Mouse (Mus musculus): Measurements from ENCODE around the gene Micu2.

The Micu2 gene

DNA sequence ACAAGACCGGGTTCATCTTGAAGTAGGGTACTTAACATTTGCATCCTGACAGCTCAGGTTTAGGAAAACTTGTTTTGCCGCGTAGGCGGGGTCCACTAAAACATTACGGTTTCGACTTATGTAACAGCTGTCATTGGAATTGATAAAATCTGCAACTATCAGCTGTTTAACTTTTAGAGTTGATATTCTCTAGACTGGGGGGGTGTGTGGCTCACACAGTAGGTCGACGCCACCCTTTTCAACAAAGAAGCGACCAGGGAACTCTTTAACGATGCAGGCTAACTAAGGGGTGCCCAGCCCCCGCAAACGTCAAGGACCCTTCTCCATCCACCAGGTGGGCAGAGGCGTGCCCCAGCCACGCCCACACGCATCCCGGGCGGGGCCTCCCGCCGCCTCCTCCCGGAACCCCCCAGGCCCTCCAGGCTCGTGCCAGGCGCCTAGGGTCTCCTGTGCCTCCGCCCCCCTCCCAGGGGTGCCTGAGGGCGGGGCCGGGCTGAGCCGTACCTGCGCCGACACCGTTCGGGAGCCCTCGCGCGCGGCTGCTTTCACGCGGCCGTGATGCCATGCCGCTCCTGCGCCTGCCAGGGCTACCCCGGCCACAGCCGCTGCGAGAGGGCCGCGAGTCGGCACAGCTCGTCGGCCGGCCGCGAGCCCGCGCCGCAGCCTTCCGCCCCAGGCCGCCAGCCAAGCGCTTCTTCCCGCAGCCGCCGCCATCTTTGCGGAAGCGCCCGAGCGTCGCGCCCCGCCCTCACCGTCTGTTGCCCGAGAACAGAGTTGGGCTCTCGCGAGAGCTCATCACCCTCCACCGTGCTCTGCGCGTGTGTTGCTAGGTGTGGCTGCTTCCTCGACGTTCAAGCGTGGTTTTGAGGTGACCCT is at the start of gene Micu2:
TSS of gene Micu2 (minus strand) at position 737 of the 876 bp plus-strand sequence.
- DNase-seq (ENCODE audit: low read depth, low spot score): peak; percentile 96

DNA sequence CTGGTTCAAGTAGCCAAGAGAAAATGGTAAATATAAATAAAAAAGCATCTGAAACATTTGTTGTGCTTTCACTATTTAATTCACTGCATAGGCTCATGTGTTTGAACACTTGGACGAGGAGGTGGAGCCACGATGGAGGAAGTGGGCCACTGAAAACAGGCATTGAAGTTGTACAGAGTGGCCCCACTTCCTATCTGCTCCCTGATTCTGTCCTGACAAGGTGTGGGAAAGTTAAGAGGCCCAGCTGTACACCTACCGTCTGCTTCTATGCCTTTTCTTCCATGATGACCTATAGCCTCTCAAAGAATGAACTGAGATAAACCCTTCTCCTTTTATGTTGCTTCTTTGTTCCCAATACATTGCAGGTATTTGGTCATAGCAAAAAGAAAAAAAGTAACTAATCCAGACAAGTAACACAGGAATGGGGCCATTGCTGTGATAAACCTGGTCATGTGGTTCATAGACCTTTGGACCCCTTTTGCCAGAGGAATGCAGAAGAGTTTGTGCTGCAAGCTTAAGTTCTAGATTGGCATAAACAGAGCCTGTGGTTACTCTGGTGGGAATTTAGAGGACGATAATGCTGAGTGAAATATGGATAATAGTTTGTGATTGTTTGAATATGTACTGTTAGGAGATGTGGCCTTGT is 47.7 kb upstream of the Micu2 start:
- DNase-seq (ENCODE audit: low read depth, low spot score): no peak

DNA sequence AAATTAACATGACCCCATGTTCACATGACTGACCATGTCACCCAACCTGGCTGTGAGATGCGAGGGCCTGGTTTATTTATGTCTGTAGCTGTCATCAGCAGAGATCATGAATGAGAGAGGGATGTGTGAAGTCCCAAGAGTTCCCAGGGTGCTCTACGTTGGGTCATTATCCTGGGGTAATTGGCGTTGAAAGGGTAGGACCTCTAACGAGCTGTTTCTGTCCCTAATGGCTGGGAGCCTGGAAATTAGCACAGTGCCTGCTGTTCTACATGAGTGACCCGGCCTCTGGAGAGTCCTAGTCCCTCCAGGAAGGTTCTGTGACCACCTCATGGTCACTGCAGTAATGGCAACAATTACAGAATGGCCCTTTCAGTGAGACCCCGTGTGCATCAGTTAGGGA is 37.1 kb upstream of the Micu2 start:
- DNase-seq (ENCODE audit: low read depth, low spot score): no peak

DNA sequence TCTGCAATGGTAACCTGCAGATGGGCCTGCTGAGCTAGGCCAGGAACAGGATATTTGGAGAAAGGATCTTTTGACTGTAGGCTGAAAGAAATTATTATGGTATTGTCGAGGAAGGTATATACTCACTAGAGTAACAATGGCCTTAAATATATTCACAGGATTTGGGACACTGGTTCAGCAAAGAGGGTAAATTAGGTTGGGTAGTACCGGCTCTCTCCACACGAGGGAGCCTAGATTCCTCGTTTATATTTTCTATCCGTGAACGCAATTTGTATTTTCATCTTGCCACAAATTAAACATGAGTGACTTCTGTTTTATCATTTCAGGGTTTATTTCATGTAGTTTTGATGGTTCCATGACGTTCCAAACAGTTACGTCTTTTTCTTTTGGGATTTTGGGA is 35.5 kb upstream of the Micu2 start:
- peak; percentile 49 for DNase-seq (ENCODE audit: low read depth, low spot score)

DNA sequence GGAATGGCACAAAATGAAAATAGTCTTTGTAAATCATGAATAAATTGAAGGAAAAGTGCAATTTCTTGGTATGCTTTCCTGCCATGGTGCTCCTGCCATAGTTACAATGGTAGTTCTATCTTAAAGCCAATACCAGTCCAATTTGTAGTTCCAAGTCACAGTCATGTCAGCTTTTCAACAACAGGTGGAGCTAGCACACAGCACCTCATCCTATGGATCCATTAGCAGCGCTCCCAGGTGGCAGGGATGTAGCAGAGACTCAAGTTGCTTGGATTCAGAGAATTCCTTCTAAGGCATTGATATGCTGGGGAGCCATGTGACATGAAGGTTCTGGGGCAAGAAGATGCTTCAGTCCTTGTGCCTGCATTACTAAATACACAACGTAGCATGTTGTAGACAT is 19.8 kb upstream of the Micu2 start:
- no peak for DNase-seq (ENCODE audit: low read depth, low spot score)

DNA sequence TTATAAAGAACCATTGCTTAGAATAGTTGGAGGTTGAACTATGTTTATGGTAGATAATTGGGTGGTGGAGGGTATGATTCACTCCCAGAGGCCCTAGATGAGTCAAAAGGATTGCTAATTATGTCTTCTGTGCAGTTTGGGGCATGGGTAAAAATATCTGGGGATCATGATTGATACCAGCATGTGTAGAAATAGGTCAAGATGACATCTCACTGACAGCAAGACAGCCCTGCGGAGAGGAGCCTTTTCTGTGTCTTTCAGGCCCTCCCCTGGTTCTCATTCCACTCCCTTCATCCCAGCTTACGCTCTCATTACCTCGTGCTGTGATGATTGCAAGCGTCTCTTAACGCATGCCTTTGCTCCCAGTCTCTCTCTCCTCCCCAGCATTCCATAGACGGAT is 4.8 kb upstream of the Micu2 start:
- no peak for DNase-seq (ENCODE audit: low read depth, low spot score)

DNA sequence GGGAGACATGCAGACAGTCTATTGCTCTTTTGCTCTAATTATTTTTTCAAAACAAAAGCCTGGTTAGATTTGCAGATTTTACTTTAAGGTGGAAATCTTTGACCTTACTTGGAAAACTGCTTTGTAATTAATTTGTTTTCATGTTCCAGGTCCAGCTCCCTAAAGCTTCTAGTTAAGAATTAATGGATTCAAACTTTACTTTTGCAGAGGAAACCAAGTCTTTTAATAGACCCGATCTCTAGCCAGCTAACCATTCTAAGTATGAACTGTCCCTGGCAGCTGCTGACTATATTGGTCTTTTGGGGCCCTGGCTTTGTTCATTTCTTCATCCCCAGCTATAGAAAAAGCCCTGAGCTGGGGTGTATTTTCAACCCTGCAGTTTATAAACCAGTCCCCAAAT is 3.1 kb upstream of the Micu2 start:
- no peak for DNase-seq (ENCODE audit: low read depth, low spot score)

DNA sequence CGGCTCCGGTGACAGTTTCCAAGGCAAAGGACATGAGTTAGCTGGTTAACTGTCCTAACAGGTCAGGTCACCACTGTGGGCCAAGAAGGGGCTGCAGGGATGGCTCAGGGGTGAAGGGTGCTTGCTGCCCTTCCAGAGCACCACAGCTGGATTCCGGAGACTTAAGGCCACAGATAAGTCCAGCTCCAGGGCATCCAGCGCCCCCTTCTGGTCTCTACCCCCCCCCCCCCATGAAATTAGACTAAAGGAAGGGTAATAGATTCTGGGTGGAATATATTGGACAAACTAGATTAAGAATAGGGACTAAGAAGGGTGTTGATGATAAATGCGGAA is 306 bp upstream of the Micu2 start:
- DNase-seq (ENCODE audit: low read depth, low spot score): no peak

DNA sequence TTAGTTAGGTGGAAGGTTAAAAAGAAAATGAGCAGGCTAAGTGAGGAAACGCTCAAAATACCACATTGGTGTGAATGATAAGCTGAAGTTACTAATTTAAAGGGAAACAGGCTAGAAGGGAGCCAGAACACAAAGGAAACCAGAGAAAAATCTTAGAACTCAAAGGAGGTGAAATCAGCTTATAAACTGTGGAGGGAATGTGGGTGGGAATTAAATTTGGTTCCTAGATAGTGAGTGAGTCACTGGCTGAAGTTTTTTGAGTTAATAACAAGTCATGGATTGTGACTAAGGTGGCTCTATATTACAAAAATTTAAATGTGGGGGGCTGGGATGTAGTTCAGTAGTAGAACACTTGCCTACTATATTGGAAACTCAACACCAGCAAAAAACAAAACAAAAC is 1.6 kb downstream of the Micu2 start:
- DNase-seq (ENCODE audit: low read depth, low spot score): no peak

DNA sequence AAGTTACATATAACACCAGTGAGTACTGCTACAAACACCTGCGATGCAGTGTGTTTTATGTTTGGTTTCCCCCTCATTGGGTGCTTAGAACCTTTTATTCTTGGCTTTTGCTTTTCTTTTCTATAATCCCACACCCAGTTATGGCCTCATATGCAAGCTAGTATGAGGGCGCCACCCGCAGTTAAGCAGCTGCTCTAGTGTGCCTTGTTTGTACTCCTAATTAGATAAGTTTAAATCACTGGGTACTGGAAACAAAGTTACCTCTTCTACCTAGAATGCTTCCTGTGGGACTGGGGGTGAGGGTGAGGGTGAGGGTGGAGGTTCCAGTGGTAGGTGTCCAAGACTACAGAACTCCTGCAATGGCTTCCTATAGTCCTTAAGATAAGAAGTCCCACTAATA is 2.9 kb downstream of the Micu2 start:
- DNase-seq (ENCODE audit: low read depth, low spot score): peak; percentile 19

DNA sequence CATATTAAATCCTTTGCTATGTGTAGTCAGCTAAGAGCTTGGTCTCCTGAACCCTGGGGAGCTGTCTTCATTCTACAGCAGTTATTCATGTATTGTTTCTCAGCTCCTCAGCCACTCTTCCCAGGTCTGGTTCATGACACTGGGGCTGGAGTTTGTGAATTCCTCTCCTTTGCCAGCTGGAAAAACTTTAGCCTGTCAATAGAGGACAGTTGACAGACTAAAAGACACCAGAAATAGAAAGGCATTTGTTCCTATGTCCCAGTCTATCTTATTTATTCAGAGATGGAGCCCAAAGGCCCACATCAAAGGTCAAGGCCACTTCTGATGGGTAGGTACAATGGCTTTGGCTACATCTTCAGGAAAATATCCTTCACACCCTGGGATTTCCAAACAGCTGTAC is 7.3 kb downstream of the Micu2 start:
- DNase-seq (ENCODE audit: low read depth, low spot score): no peak

DNA sequence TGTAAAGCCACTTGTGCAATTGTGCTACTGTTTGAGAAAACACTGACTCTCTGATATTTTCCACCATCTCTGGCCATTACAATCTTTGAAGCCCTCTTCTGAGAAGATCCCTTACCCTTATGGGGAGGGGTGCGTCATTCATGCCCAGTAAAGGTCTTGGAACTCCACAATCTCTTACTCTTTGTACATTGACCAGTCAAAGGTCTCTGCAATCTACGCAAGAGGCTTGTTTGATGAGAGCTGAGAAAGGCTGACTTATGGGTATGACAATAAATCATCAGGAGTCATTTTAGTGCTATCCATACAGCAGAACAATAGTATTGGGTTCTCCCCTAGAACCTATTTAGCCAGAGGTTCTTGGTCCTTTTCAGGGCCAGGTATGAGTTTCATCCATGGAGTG is 9.9 kb downstream of the Micu2 start:
- no peak for DNase-seq (ENCODE audit: low read depth, low spot score)

DNA sequence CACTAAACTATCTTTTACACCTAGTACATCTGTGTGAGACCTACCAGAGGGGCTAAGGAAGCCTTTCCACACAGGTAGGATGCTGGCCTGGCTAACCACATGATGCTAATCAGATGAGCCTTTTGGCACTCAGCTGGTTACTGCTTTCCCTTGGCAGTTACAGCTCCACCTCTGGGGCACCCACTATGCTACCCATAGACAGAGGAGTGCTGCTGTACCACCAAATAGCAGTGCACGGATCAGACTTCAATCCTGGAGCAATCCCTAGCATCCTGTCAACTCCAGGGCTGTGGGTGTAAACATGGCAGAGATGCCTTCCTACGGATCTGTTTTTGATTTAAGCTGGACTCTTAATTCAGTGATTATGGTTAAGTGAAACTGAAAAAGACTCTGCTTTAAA is 13.3 kb downstream of the Micu2 start:
- DNase-seq (ENCODE audit: low read depth, low spot score): no peak

DNA sequence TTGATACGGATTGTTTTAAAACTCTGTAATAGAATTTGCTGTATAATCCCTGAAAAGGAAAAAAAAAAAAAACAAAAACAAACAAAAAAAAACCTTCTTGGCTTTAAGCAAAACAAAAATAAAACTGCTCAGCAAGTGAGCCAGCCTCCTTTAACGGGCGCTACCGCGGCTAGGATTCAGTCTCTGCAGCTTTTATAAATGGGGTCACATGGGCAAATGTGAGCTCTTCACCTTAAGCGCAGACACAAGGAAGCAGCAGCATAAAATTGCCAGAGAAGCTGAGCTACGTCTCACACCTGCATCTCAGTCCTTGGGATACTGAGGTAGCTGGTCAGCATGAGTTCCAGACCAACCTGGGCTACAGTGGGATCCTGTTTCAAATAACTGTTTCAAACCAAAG is 16.6 kb downstream of the Micu2 start:
- no peak for DNase-seq (ENCODE audit: low read depth, low spot score)

DNA sequence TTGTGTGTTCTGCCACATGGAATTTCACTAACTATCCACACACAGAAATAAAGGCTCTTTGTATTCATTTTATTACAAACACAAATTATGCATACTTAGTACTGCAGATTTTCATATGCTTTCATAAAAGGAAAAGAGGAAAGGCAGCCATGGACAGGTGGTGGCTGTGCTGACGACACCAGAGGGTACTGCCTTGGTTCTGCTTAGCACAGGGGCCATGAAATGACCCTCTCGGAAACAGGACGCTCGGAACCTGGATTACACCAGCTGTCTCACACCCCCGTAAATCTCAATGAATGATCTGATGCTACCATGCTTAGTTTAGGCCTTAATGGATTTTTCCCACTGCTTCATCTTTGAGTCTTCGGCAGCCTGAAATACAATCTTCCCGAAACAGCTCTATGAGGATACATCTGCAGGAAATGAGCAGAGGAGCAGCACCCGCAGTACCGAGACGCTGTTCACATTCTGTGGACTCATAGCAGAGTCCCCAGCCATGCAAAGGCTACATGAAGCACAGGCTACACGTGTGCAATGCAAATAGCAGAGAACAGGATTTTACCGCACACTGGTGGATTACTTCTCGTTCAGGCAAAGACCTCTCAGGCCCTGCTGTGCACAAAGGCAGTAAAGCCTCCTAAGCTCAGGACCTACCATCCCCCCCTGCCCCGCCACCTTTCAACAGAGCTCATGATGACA is 17.2 kb downstream of the Micu2 start:
- no peak for DNase-seq (ENCODE audit: low read depth, low spot score)

DNA sequence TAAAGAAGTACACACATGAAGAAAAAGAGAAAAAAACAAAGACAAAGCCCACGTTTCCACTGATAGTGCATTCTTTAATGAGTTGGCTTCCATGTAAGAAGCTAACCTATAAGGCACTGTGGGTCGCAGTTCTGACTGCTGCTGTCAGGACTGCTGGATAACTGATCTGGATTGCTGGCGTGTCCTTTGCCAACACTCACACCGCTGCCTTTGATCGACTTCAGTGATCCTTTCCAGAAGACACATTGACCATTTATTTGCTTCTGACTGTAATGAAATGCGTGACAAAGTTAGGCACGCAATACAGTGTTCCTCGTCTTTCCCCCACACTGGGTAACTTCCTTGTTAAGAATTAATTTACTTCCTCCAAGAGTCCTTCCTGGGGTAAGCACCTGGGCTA is 18.3 kb downstream of the Micu2 start:
- no peak for DNase-seq (ENCODE audit: low read depth, low spot score)

DNA sequence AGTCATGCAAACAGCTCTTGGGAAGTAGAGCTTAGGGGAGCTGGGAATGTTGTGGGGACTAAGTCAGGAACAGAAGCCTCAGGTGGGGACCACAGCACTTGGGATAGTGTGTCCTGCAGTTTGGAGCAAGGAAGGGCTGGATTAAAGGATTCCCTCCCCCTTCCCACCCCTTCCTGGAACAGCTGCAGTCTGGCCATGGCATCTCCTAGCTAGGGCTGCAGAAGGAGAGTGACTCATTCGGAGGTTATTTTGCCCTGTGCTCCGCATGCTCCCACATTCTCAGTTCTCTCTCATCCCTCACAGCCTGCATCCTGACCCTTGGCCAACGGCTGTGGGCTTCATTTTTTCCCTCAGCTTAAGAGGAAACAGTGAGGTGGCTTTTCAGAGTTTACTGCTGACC is 18.9 kb downstream of the Micu2 start:
- no peak for DNase-seq (ENCODE audit: low read depth, low spot score)

DNA sequence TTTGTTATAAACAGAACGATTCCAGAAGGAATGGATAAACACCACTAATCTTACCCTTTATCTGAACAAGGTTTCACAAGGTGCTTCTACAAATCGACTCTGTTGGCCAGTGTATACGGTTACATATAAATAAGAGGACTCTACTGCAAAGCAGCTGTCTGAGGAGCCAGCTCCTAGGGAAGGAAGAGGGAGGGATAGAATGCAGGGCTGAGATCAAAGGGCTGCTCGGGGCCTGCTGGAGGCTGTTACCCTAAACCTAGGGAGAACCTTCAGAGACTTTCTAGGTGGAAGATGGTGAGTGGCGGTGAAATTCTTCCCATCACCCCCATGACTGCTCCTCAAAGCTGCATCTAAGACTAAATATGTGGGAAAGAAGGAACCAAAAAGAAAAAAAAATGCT is 20.9 kb downstream of the Micu2 start:
- DNase-seq (ENCODE audit: low read depth, low spot score): no peak

DNA sequence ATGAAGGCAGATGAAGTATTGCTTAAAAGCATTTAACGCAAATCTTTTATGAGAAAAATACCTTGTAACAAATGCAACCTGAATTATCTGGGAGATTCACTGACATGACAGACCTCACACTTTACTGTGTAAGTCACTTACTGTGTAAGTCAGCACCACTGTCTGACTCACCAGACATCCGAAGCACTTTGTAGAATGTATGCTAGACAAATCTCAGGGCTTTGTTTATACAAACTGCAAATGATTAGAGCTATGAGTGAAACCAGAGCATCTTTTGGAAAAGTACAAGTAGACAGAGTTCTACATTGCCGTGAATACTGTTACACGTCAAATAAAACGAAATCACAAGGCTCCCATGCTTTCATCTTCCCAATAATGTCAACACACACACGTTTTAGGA is 23.4 kb downstream of the Micu2 start:
- DNase-seq (ENCODE audit: low read depth, low spot score): no peak

DNA sequence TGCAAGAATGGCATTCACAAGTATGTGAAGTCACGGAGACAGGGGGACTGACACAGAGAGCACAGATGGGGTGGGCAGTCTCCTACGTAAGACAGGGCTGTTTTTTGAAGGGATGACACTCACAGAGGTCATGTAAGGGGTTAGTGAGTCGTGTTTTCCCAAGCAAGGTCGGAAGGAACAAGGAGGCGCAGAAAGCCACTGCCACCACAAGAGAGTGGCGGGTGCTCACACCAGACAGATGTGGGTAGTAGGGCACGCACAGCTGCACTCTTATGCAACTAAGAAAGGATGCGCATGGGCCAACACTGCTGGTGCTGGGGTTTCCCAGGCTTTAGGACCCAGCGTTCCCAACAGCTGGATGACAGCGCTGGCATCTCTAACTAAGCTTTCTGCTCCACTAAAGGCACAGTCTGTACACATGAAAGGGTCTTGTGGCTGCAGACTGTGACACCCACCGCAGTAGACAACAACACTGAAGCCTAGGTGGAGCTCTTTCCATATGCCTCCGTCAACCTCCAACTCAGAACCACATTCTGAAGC is 27.0 kb downstream of the Micu2 start:
- no peak for DNase-seq (ENCODE audit: low read depth, low spot score)

DNA sequence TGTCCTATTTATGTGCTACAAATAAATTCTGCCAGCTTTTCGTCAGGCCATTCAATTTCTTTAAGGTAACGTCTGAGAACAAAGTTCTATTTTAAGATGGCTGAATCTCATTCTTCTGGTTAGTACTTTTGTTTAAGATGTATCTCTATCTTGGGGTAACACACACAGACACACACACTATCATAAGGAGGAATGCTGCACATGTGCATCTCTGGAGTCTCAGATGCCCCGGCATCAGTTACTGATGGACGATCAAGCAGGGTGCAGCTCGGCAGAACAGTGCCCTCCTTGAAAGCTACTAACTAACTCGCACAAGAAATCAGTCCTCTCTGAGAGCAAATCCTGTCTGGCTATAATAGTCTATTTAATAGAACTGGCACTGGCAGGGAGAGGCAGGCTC is 30.2 kb downstream of the Micu2 start:
- no peak for DNase-seq (ENCODE audit: low read depth, low spot score)

DNA sequence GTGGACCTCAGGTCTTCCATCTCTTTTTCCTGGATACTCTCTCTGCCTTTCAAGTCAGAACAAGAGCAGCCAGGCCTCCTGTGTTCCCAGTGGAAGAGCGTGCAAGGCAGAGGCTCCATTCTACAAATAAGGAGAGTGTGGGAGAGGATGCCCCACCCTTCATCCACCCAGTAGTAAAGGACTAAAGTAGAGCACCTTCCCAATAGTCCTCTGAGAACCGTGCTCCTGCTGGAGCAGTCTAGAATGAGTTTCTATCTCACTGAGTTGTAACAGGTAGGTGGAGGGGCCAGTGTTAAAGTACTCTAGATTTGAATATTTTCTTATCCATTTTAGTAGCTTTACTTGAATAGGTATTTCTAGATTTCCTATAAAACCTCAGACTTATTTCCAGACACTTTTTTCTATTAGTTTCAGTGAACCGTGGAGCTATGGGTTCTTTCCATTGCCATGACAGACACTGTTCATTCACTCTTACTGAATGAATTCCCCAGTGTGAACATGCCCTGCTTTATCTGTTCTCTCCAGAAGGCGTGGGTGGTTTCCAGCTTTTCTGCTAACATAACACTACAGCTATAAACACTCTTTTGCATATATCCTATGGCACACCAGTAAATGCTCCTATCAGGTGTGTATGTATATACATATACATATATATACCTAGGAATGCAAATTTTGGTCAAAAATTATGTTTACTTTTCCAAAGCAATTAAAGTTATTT is 31.8 kb downstream of the Micu2 start:
- DNase-seq (ENCODE audit: low read depth, low spot score): no peak
